Mouse (Mus musculus) ES-Bruce4 (cell line): Measurements from ENCODE around the gene Surf4. TPM values are rescaled to one million over a fixed set of nuclear protein-coding genes. Genes with fewer than 3 reads are reported as not detected.

Experiments
- H3K27ac ChIP-seq: 2 replicates; pipeline ENCODE4 v1.5.1; 2012; ENCODE audit warnings: low read length, inconsistent platforms; ENCODE audit not compliant: insufficient read depth
- H3K27me3 ChIP-seq: 2 replicates; pipeline ENCODE4 v1.6.1; 2012; ENCODE audit warnings: mild to moderate bottlenecking, low read length, inconsistent platforms; ENCODE audit not compliant: control insufficient read depth, poor library complexity, insufficient read depth, severe bottlenecking
- H3K36me3 ChIP-seq: 2 replicates; pipeline ENCODE4 v1.6.1; 2012; ENCODE audit warnings: inconsistent platforms, mild to moderate bottlenecking, low read length, moderate library complexity; ENCODE audit not compliant: control insufficient read depth, poor library complexity, insufficient read depth, severe bottlenecking
- H3K4me1 ChIP-seq: one replicate; pipeline ENCODE4 v1.8.1; 2011; ENCODE audit warnings: low read length; ENCODE audit not compliant: control insufficient read depth, insufficient read depth
- H3K4me3 ChIP-seq: 2 replicates; pipeline ENCODE4 v1.5.1; 2011; ENCODE audit warnings: low read depth, mild to moderate bottlenecking, low read length
- H3K9ac ChIP-seq: 2 replicates; pipeline ENCODE4 v1.6.1; 2012; ENCODE audit warnings: low read depth, mild to moderate bottlenecking, inconsistent platforms; ENCODE audit not compliant: poor library complexity, severe bottlenecking
- H3K9me3 ChIP-seq: replicated peaks from 2 replicates; pipeline ENCODE4 v1.6.1; 2012; ENCODE audit warnings: mild to moderate bottlenecking, low read length, inconsistent platforms; ENCODE audit not compliant: control insufficient read depth, poor library complexity, insufficient read depth, severe bottlenecking
- CTCF ChIP-seq: IDR thresholded peaks from one replicate; pipeline ENCODE4 v1.8.1; 2011; ENCODE audit warnings: low read depth, low read length
- EP300 ChIP-seq: IDR thresholded peaks from 2 replicates; pipeline ENCODE4 v1.6.1; 2011; ENCODE audit warnings: low read depth, low read length; ENCODE audit not compliant: insufficient read depth
- POLR2A ChIP-seq: IDR thresholded peaks from one replicate; pipeline ENCODE4 v1.8.1; 2011; ENCODE audit warnings: low read length; ENCODE audit not compliant: insufficient read depth
- polyA plus RNA-seq: library from polyadenylated mRNA; stranded (reverse); fragments of >200 nt; gene quantifications from 2 replicates; pipeline ENCODE4 v1.2.4, GENCODE M21; 2011; ENCODE audit warnings: low read depth; ENCODE audit not compliant: missing spikeins, insufficient read depth, insufficient read length

Surf4 gene
- polyA plus RNA-seq, 1 experiment, result 122 TPM

DNA sequence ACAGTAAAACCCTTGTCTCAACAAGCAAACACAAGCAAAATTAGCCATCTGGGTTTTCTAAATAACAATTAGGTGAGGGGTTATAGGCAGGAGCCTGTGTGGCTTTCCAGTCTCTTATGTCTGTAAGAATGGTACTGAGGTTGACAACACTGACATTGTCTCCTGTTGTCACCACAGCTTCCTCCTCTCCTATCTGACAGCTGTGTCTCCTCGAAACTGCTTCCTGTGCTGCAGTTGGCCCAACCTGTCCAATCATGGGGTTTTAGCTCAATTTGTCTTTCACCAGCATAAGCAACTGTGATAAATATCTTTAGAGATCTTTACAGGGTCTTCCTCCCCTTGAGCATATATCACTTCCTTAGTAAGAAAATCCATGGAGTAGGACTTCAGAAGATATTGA is 2.7 kb upstream of the Surf4 start:
- Histone ChIP-seq H3K4me3 (no peak overlapping the region), H3K27ac (no peak overlapping the region), H3K9me3 (no peaks in the 10 kb centered on the region), H3K36me3 (no peaks in the 10 kb centered on the region), H3K9ac (no peak overlapping the region), H3K4me1 (no peaks in the 10 kb centered on the region), H3K27me3 (no peaks in the 10 kb centered on the region)
- TF ChIP-seq EP300 (no peak), CTCF (no peak), POLR2A (no peak)

DNA sequence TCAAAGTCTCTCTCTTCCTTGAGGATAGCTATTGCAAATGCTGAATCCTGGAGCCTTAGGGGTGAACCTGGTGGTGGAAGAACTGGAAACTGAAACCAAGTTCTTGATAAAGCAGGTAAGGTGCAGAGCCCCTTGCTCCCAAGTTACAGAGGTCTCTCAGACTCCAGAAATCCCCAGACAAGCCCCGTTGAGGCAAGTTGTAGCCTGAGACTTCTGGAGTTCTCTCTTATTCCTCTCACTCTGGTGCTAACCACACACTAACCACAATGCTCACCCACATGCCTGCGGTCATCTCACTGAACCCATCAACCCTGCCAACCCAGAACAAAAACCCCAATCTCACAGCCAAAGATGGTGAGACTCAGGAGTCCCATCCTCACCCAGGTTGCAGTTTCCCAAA is 1.6 kb upstream of the Surf4 start:
- Histone ChIP-seq H3K27me3 (no peaks in the 10 kb centered on the region), H3K4me3 (no peak overlapping the region), H3K9me3 (no peaks in the 10 kb centered on the region), H3K4me1 (no peaks in the 10 kb centered on the region), H3K36me3 (no peaks in the 10 kb centered on the region), H3K27ac (no peak overlapping the region), H3K9ac (no peak overlapping the region)
- TF ChIP-seq EP300 (no peak), CTCF (no peak), POLR2A (no peak)

DNA sequence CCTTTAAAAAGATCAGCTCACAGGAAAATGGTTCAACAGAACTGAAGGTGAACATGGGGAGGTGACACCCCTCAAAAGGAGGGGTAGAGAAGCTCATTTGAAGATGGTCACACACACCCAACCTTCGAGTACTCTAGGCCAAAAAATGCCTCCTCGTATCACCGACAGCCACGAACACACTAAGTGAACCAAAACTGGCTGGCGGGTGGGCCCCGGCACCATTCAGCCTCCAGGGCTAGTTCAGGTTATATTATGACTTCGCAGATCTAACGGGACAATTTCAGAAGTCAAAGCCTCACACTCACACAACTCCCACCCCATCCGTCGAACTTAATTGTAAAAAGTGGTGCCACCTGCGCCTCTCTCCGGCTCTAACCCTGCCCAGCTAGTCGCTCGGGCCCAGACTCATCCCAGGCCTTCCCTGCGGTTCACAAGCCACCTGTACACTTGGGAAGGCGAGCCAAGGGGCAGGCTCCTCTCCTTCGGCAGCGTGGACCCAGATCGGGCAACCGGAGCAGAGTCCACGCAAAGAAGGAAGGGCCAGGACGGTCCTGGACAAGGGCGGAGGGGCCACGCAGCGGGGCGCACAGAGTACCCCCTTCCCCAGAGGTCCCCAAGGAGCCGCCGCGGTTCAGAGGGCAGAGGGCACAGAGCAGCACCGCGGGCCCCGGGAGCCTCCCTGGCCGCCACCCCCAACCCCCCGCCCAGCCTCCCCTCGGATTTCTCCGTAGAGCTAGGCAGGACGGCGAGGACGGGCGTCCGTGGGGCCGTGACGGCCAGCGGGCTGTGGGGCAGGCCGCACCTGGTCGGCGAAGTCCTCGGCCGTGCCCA is 1.0 kb downstream of the Surf4 start:
- TF ChIP-seq POLR2A (no peak), EP300 (no peak), CTCF (no peak)
- H3K4me3 ChIP-seq, result peak overlapping the region; percentile 88
- no peaks in the 10 kb centered on the region for H3K4me1 ChIP-seq
- H3K27me3 ChIP-seq, result no peaks in the 10 kb centered on the region
- H3K27ac ChIP-seq, result no peak overlapping the region
- no peaks in the 10 kb centered on the region for H3K9me3 ChIP-seq
- H3K36me3 ChIP-seq, result no peaks in the 10 kb centered on the region; the same call in 1 of the 2 replicates
- peak overlapping the region; percentile 90 for H3K9ac ChIP-seq

DNA sequence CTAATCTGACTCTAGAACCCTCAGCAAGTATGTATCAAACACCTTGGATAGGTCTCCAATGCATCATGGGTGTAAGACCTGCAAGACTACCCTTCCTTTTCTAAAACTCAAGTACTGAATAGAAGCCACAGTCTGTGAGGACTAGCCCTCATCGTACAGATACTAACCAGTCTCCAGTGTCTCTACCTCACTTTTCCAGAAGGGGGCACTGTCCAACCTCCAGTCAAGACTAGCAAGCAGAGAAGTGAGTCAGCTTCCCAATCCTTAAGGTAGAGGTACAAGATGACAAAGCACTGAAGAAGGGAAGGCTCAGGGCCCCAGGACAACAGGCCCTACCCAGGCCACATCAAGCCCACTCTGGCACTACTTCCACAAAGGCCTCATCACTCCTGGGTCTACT is 3.3 kb downstream of the Surf4 start:
- Histone ChIP-seq H3K27me3 (no peaks in the 10 kb centered on the region), H3K9me3 (no peaks in the 10 kb centered on the region), H3K27ac (no peak overlapping the region), H3K9ac (no peak overlapping the region), H3K36me3 (peaks cover 7% of the 10 kb centered on the region; the same call in 1 of the 2 replicates), H3K4me3 (no peak overlapping the region), H3K4me1 (no peaks in the 10 kb centered on the region)
- peak; percentile 13 for TF ChIP-seq CTCF
- TF ChIP-seq EP300, result no peak

DNA sequence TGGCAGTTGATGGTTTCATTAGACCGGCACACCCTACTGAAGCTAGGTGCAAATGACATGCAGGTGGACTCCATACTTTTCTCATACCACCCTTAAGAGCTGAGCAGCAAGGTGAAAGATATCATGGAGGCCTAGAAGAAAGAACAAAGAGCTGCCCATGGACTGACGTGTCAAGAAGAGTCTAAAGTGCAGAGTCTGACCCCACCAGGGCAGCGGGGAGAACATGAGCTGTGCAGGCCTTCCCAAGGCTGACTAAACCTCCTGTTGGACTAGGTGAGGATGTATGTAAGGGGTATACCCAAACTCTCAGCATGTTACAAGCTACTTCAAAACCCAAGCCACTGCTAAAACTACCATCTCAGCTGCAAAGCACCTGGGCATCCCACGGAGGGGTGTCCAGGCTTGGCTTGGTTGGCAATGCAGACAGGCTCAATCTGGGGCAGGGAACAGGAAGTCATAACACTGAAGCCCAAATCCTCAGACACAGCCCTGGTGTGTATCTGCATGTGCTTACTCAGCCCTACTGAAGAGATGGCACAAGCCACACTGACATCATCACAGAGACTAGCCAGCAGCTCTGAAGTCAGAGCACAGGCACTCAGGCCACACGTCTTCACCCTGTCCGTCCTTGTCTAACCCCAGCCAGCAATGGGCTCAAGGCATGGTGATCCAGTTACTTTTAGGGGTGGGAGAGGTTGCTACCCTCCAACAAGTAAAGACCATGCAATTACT is 5.8 kb downstream of the Surf4 start:
- peaks cover 17% of the 10 kb centered on the region for H3K36me3 ChIP-seq
- no peak for TF ChIP-seq POLR2A
- no peak for TF ChIP-seq EP300
- no peak for TF ChIP-seq CTCF
- H3K9ac ChIP-seq, result no peak overlapping the region

DNA sequence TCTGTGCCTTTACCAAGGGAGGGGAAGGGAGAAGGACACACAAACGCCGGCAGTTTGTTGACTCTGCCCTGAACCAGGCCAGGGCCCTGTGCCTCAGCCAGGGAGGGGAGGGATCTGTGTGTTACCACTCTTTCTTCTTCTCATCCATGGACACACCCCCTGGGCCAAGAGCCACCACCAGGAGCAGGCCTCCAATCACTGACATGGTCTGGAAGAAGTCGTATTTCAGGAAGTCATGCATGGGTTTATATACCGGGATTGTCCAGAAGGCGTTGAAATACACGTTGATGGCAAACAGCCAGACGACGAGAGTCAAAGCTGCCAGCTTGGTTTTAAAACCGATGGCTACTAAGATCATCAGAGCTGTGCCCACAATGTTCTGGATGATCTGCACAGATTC is 11.9 kb downstream of the Surf4 start:
- H3K27ac ChIP-seq, result no peak overlapping the region
- no peaks in the 10 kb centered on the region for H3K27me3 ChIP-seq
- H3K9me3 ChIP-seq, result no peaks in the 10 kb centered on the region
- no peak overlapping the region for H3K4me3 ChIP-seq
- TF ChIP-seq EP300 (no peak), POLR2A (no peak), CTCF (no peak)
- no peaks in the 10 kb centered on the region for H3K4me1 ChIP-seq
- peaks cover 54% of the 10 kb centered on the region for H3K36me3 ChIP-seq
- H3K9ac ChIP-seq, result no peak overlapping the region

More for the DNA sequence above, 5.8 kb downstream of the Surf4 start:
- Histone ChIP-seq H3K27me3 (no peaks in the 10 kb centered on the region), H3K4me1 (no peaks in the 10 kb centered on the region), H3K4me3 (no peak overlapping the region), H3K9me3 (no peaks in the 10 kb centered on the region), H3K27ac (no peak overlapping the region)
